Mouse (Mus musculus): Measurements from ENCODE around the gene Cela3b. TPM values are rescaled to one million over a fixed set of nuclear protein-coding genes. Genes with fewer than 3 reads are reported as not detected.

The Cela3b gene
- not detected in 4 replicates for total RNA-seq (2023)

GRCm38 (mm10) chr4:137430502-137430901 lies at the start of gene Cela3b:
TSS of gene Cela3b (minus strand) at chr4:137430540.

GRCm38 (mm10) chr4:137468260-137469080 lies 38.1 kb upstream of the Cela3b start, which contains the start of gene Hspg2:
TSS of gene Hspg2 (plus strand) at chr4:137468769.

GRCm38 (mm10) chr4:137453234-137453767 lies 23.0 kb upstream of the Cela3b start, which contains the start of gene 1700013G24Rik:
TSS of gene 1700013G24Rik (plus strand) at chr4:137453284.

GRCm38 (mm10) chr4:137409691-137410090 lies 20.6 kb downstream of the Cela3b start, which contains the start of gene Cela3a:
TSS of gene Cela3a (minus strand) at chr4:137409791.

Other genes with a start within 250 kb of the Cela3b start
- gene Wnt4, start 153.1 kb downstream of the Cela3b start, total RNA-seq (2023) = 0.21 TPM in 1 of 4 replicates, not detected in the others
- gene Cdc42, start 72.8 kb downstream of the Cela3b start, total RNA-seq (2023) = 451 to 497 TPM (median 480 TPM) in 4 replicates
- gene Cela3a, start 20.7 kb downstream of the Cela3b start, total RNA-seq (2023) = not detected in 4 replicates
- not detected in 4 replicates for gene 1700013G24Rik, start 22.7 kb upstream of the Cela3b start, total RNA-seq (2023)
- 2.0 to 2.4 TPM (median 2.1 TPM) in 4 replicates for gene Hspg2, start 38.2 kb upstream of the Cela3b start, total RNA-seq (2023)
- gene Ldlrad2, start 144.0 kb upstream of the Cela3b start, total RNA-seq (2023) = not detected in 4 replicates
- gene Usp48, start 163.2 kb upstream of the Cela3b start, total RNA-seq (2023) = 229 to 245 TPM (median 234 TPM) in 4 replicates
- 14.4 to 20.4 TPM (median 18.0 TPM) in 4 replicates for gene Rap1gap, start 234.2 kb upstream of the Cela3b start, total RNA-seq (2023)

All from B cell, adult 62 days (primary cell).